Mouse (Mus musculus): Measurements from ENCODE around the gene Aph1a.
A peak's percentile ranks its signal among the peaks of the same experiment; 100 is the strongest.

The Aph1a gene

DNA sequence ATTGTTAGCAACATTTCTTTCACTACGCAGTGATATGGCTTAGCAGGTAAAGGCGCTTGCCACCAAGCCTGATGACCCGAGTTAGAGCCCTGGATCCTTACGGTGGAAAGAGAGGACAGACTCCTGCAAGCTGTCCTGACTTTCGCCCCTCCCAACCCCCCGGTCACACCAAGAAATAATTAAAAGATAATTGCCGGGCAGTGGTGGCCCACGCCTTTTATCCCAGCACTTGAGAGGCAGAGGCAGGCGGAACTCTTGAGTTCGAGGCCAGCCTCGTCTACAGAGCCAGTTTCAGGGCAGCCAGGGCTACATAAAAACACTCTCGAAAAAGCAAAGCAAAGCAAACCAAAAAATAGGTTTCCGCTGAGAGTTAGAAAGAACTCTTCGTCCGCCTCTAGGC lies 22.8 kb upstream of the Aph1a start:
- H3K27me3 ChIP-seq (ENCODE audit: control insufficient read depth, insufficient read depth, low read length, poor library complexity, severe bottlenecking), result no peaks in the 10 kb centered on the region
- DNase-seq (ENCODE audit: low read depth, low spot score), result no peak
- peaks cover 9% of the 10 kb centered on the region for H3K36me3 ChIP-seq (ENCODE audit: control insufficient read depth, insufficient read depth, low read length, poor library complexity, severe bottlenecking)

DNA sequence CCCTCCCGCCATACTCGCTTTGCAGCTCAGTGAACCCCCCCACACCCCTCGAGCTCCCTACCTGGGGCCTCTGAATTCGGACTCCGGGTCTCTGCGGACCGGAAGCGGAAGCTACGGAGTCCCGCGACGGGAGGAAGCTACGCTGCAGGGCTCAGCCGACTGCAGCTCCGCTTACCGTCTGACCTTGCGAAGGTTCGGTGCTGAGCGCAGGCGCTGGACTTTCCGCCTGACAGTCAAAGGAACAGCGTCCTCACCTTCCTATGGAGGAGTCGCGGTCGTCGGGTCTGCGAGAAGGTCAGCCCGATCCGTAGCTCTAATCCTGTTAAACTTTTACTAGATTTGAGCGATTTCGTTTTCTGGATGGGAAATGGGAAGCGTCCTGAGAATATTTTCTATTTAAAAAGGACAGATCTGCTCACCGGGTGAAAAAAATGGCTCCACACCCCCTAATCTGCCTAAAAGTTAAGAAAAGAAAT lies 22.3 kb upstream of the Aph1a start, which contains the start of gene Mrps21:
TSS of gene Mrps21 (minus strand) at position 128 of the 476 bp plus-strand sequence.
- H3K36me3 ChIP-seq (ENCODE audit: control insufficient read depth, insufficient read depth, low read length, poor library complexity, severe bottlenecking), result peaks cover 9% of the 10 kb centered on the region
- DNase-seq (ENCODE audit: low read depth, low spot score), result peak; percentile 90
- H3K27me3 ChIP-seq (ENCODE audit: control insufficient read depth, insufficient read depth, low read length, poor library complexity, severe bottlenecking), result no peaks in the 10 kb centered on the region

GRCm38 (mm10) chr3:95872048-95872447 lies 21.7 kb upstream of the Aph1a start:
- peaks cover 7% of the 10 kb centered on the region for H3K36me3 ChIP-seq (ENCODE audit: control insufficient read depth, insufficient read depth, low read length, poor library complexity, severe bottlenecking)
- H3K27me3 ChIP-seq (ENCODE audit: control insufficient read depth, insufficient read depth, low read length, poor library complexity, severe bottlenecking), result no peaks in the 10 kb centered on the region
- no peak for DNase-seq (ENCODE audit: low read depth, low spot score)

- DNase-seq (ENCODE audit: low read depth, low spot score), result no peak
- H3K36me3 ChIP-seq (ENCODE audit: control insufficient read depth, insufficient read depth, low read length, poor library complexity, severe bottlenecking), result no peaks in the 10 kb centered on the region
- H3K27me3 ChIP-seq (ENCODE audit: control insufficient read depth, insufficient read depth, low read length, poor library complexity, severe bottlenecking), result no peaks in the 10 kb centered on the region
These were observed 14.7 kb upstream of the Aph1a start for GRCm38 (mm10) chr3:95879063-95879462.

- H3K36me3 ChIP-seq (ENCODE audit: control insufficient read depth, insufficient read depth, low read length, poor library complexity, severe bottlenecking), result no peaks in the 10 kb centered on the region
- peak; percentile 98 for DNase-seq (ENCODE audit: low read depth, low spot score)
- no peaks in the 10 kb centered on the region for H3K27me3 ChIP-seq (ENCODE audit: control insufficient read depth, insufficient read depth, low read length, poor library complexity, severe bottlenecking)
These were observed 11.6 kb upstream of the Aph1a start, which contains the start of gene Ciart for GRCm38 (mm10) chr3:95881979-95882815. Gene Ciart (minus strand): TSS chr3:95882251.

DNA sequence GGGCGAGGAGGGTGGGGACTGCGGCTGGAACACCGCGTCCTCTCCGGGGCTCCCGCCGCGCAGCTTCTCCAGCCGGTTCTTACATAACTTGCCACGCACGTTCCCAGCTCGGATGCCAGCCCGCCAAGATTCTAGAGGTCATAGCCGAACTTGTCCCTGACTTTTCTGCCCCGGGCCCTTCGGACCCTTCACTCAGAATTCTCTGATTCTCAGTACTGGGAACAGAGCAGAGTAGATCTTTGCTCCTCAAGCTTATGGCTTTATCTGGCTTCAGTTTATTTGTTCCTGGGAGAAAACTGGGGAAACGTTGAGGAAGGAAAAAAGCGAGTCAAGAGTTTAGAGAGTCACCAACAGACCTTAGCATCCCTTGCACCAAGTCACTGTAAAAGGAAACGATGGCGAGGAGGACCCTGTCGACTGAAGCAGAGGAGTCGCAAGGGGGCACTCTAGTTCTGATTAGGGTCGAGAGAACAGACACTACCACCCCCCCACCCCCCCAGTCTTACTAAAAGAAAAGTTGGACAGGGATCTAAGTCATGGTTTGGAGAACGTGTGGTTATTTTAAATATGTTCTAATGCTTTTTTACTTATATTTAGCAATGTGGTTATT lies 10.8 kb upstream of the Aph1a start:
- no peaks in the 10 kb centered on the region for H3K27me3 ChIP-seq (ENCODE audit: control insufficient read depth, insufficient read depth, low read length, poor library complexity, severe bottlenecking)
- H3K36me3 ChIP-seq (ENCODE audit: control insufficient read depth, insufficient read depth, low read length, poor library complexity, severe bottlenecking), result no peaks in the 10 kb centered on the region
- peak; percentile 83 for DNase-seq (ENCODE audit: low read depth, low spot score)

DNA sequence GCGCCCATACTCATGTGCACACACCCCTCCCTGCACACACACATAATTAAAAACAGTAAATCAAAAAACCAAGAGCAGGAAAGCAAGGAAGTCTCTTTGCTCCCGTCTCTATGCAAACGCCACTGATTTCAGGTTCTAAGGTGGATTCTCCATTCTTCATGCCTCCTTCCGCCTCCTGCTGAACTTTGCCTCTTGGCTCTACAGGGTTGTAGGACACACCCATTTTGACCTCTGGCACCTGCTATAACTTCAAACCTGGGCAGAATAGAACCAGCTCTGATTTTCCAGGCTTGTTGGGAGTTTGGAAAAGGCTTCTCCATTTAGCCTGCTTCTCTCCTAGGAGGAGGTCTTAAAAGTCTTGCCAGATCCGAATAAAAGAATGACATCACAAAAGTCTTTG lies 9.4 kb upstream of the Aph1a start:
- Histone ChIP-seq H3K36me3 (ENCODE audit: control insufficient read depth, insufficient read depth, low read length, poor library complexity, severe bottlenecking) (no peaks in the 10 kb centered on the region), H3K27me3 (ENCODE audit: control insufficient read depth, insufficient read depth, low read length, poor library complexity, severe bottlenecking) (no peaks in the 10 kb centered on the region)
- DNase-seq (ENCODE audit: low read depth, low spot score), result no peak

GRCm38 (mm10) chr3:95887596-95887995 lies 6.2 kb upstream of the Aph1a start:
- Histone ChIP-seq H3K27me3 (ENCODE audit: control insufficient read depth, insufficient read depth, low read length, poor library complexity, severe bottlenecking) (no peaks in the 10 kb centered on the region), H3K36me3 (ENCODE audit: control insufficient read depth, insufficient read depth, low read length, poor library complexity, severe bottlenecking) (no peaks in the 10 kb centered on the region)
- DNase-seq (ENCODE audit: low read depth, low spot score), result no peak

GRCm38 (mm10) chr3:95889664-95890063 lies 4.1 kb upstream of the Aph1a start:
- no peak for DNase-seq (ENCODE audit: low read depth, low spot score)
- no peaks in the 10 kb centered on the region for H3K36me3 ChIP-seq (ENCODE audit: control insufficient read depth, insufficient read depth, low read length, poor library complexity, severe bottlenecking)

DNA sequence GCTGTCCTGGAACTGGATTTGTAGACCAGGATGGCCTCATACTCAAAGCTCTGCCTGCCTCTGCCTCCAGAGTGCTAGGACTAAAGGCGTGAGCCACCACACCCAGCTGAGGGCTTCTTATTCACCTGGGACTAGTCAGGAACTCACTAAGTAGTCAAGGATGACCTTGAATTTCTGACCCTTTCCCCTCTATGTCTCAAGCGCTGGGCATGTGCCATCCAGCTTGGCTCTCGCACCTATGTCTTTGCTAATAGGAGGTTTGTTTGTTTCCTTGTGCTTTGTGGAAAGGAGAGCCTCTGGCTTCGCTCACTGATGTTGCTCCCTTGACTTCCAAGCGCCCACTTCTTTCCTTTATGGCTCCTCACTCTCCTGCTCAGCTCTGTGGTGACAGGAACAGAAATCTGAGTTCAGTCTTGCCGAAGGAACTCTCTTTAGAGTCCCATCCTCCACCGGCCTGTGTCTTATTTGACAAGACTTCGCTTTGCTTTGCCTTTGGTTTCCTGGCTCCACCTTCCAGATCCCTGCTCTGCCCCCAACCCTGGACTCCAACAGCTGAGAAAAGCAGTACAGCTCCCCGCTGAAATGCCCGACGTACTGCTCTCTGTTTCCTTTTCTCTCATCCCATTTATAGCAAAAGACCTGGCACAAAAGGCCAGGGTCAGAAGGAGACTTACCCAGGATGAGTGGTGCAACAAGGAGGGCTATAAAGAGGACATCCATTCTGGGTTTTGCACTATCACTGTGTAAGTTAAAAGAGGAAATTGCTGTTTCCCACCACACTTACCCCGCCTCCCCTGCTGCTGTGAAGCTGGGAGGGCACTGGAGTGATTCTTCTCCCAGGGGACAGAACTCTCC lies 2.3 kb upstream of the Aph1a start, which contains the start of gene BC028528:
TSS of gene BC028528 (minus strand) at position 795 of the 855 bp plus-strand sequence.
- H3K27me3 ChIP-seq (ENCODE audit: control insufficient read depth, insufficient read depth, low read length, poor library complexity, severe bottlenecking), result no peaks in the 10 kb centered on the region
- DNase-seq (ENCODE audit: low read depth, low spot score), result peak; percentile 91
- no peaks in the 10 kb centered on the region for H3K36me3 ChIP-seq (ENCODE audit: control insufficient read depth, insufficient read depth, low read length, poor library complexity, severe bottlenecking)

More at GRCm38 (mm10) chr3:95889664-95890063, 4.1 kb upstream of the Aph1a start:
- H3K27me3 ChIP-seq (ENCODE audit: control insufficient read depth, insufficient read depth, low read length, poor library complexity, severe bottlenecking), result no peaks in the 10 kb centered on the region

DNA sequence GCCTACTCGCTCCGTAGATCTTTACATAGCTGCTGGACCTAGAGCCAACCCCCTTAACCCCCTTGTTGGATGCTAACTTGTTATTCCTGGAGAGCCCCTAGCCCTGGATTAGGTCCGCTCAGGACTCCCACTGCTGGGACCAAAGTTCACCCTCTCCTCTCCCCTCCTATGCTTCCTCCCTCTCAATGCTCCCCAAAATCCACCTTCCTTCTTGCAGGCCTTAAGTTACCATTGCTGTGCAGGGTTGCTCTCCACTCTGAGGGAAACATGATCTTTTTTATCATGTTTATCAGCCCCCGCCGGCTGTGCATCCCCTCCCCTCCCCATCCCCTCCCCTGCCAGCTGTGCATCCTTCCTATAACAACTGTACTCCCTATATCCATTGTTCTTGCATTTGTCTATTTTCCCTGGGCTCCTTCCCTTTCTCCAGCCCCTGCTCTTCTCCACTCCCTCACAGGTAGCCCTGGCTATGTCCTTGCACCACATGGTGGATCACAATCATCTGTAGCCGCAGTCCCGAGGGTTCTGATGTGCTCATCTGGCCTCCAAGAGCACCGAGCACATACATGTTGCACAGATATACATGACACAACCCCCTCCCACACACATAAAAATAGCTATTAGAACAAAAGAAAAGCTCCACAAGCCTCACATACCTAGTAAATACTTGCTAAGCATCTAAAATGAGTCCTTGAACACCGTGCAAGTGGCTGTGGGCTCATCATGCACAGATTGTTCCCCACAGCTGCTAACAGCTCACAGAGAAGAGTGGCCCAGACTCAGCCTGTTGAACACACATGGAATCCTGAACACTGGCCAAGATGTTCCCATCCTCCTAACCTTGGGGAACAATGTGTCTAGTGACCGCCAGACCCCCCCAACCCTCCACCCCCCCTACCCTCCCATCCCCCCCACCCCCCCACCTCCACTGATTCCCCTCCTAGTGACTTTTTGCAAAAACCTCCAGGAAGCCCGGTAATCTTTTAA lies 1.4 kb upstream of the Aph1a start:
- H3K36me3 ChIP-seq (ENCODE audit: control insufficient read depth, insufficient read depth, low read length, poor library complexity, severe bottlenecking), result no peaks in the 10 kb centered on the region
- DNase-seq (ENCODE audit: low read depth, low spot score), result no peak
- no peaks in the 10 kb centered on the region for H3K27me3 ChIP-seq (ENCODE audit: control insufficient read depth, insufficient read depth, low read length, poor library complexity, severe bottlenecking)

- Histone ChIP-seq H3K36me3 (ENCODE audit: control insufficient read depth, insufficient read depth, low read length, poor library complexity, severe bottlenecking) (no peaks in the 10 kb centered on the region), H3K27me3 (ENCODE audit: control insufficient read depth, insufficient read depth, low read length, poor library complexity, severe bottlenecking) (no peaks in the 10 kb centered on the region)
- peak; percentile 42 for DNase-seq (ENCODE audit: low read depth, low spot score)
These were observed 643 bp upstream of the Aph1a start for GRCm38 (mm10) chr3:95893126-95893525.

- no peaks in the 10 kb centered on the region for H3K36me3 ChIP-seq (ENCODE audit: control insufficient read depth, insufficient read depth, low read length, poor library complexity, severe bottlenecking)
- no peak for DNase-seq (ENCODE audit: low read depth, low spot score)
- no peaks in the 10 kb centered on the region for H3K27me3 ChIP-seq (ENCODE audit: control insufficient read depth, insufficient read depth, low read length, poor library complexity, severe bottlenecking)
These were observed 770 bp downstream of the Aph1a start for GRCm38 (mm10) chr3:95894317-95895160.
